Mouse (Mus musculus) heart, embryonic 14.5 days (tissue): ENCODE results near the gene Mpdz. TPM values are rescaled to one million over a fixed set of nuclear protein-coding genes. Genes with fewer than 3 reads are reported as not detected.

Source experiments
- ATAC-seq: fragments of 200-750 bp; cut with Nextera tagmentation; 2 replicates; pipeline ENCODE4 v1.8.0; 2017; ENCODE audit warnings: low read depth, moderate TSS enrichment; ENCODE audit not compliant: insufficient number of reproducible peaks, insufficient read depth, low FRiP score
- H3K27ac ChIP-seq, 2 experiments: fragments of 200-500 bp in 1 of 2; fragments of 300-500 bp in 1 of 2; sonication (generic) in 1 of 2; replicated peaks in 1 of 2; 2 replicates each; pipeline ENCODE4 v1.5.1; 2012 to 2014; ENCODE audit warnings: low read depth in 2 of 2, low read length in 2 of 2, control low read depth in 1 of 2, mild to moderate bottlenecking in 1 of 2, mixed read lengths in 1 of 2; ENCODE audit not compliant: control insufficient read depth in 1 of 2, insufficient read depth in 1 of 2
- H3K27me3 ChIP-seq: fragments of 300-500 bp; sonication (generic); 2 replicates; pipeline ENCODE4 v1.6.1; 2014; ENCODE audit warnings: mild to moderate bottlenecking, low read length, control low read depth; ENCODE audit not compliant: control insufficient read depth, insufficient read depth
- H3K36me3 ChIP-seq: fragments of 300-500 bp; sonication (generic); 2 replicates; pipeline ENCODE4 v1.6.1; 2014; ENCODE audit warnings: mild to moderate bottlenecking, control low read depth, low read length, mixed read lengths; ENCODE audit not compliant: control insufficient read depth, insufficient read depth
- H3K4me1 ChIP-seq, 2 experiments: fragments of 200-500 bp in 1 of 2; fragments of 300-500 bp in 1 of 2; sonication (generic) in 1 of 2; 2 replicates each; pipeline ENCODE4 v1.6.1; 2012 to 2014; ENCODE audit warnings: low read length in 2 of 2, control low read depth in 1 of 2, mixed read lengths in 1 of 2; ENCODE audit not compliant: control insufficient read depth in 2 of 2, insufficient read depth in 2 of 2
- H3K4me2 ChIP-seq: fragments of 300-500 bp; sonication (generic); 2 replicates; pipeline ENCODE4 v1.6.1; 2014; ENCODE audit warnings: mild to moderate bottlenecking, low read length
- H3K4me3 ChIP-seq, 2 experiments: fragments of 200-500 bp in 1 of 2; fragments of 300-500 bp in 1 of 2; sonication (generic) in 1 of 2; 2 replicates each; pipeline ENCODE4 v1.5.1; 2012 to 2014; ENCODE audit warnings: low read length in 2 of 2, mild to moderate bottlenecking in 2 of 2, control low read depth in 1 of 2, low read depth in 1 of 2, moderate library complexity in 1 of 2; ENCODE audit not compliant: control insufficient read depth in 1 of 2, insufficient read depth in 1 of 2
- H3K9ac ChIP-seq: fragments of 300-500 bp; sonication (generic); 2 replicates; pipeline ENCODE4 v1.6.1; 2014; ENCODE audit warnings: mild to moderate bottlenecking, low read length
- H3K9me3 ChIP-seq: fragments of 300-500 bp; sonication (generic); 2 replicates; pipeline ENCODE4 v1.6.1; 2016; ENCODE audit warnings: low read length, control low read depth; ENCODE audit not compliant: control insufficient read depth
- WGBS: fragments of 180-500 bp; shearing (Covaris S2); extraction: QIAGEN DNeasy Blood & Tissue Kit; methylation state at CpG from one replicate; pipeline ENCODE4 v1.1.7; 2014; 5-methylcytosine and 5-hydroxymethylcytosine counted together
- polyA plus RNA-seq: library from polyadenylated mRNA; unstranded; fragments of >200 nt; fragmentation: Nextera tagmentation; extraction: Ambion mirVana; gene quantifications from 2 replicates; pipeline ENCODE4 v1.2.1, GENCODE M21; 2014

Gene Mpdz
- polyA plus RNA-seq, 1 experiment from 2014 or later = 26.0 TPM

DNA sequence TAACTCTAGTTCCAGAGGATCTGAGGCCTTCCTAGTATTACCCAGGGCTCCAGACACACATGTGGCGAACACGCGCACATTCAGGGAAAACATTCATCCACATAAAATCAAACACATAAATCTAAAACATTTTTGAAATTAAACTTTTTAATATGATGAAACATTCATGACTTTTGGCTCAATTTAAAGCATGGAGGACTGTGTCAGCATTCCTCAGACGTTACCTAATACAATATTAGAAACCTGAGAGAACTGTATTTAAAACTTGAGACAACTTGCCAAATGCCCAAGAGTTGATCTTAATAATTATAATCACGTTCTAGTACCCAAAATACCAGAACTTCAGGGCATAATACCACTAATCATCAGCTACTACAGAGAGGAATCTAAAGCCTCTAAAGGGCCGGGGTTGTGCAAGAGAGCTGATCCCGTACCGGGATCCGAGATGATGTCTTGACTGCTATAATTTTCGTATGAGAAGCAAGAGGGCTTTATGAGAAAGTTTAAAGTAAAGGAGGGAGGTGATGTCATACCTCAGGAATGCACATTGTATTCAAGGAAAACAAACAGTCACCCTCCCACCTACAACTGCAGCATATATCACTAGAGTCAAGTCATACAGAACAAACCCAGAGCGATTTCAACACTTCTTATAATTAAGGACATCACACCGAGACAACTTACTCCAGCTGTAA lies 133.0 kb downstream of the Mpdz start:
- no peaks in the 10 kb centered on the region for H3K9me3 ChIP-seq
- no peak for ATAC-seq
- peaks cover 0 to 3% of the 10 kb centered on the region in 2 experiments; a peak in 1 of 4 replicates for H3K4me1 ChIP-seq
- H3K4me3 ChIP-seq = no peak overlapping the region
- H3K27me3 ChIP-seq = no peaks in the 10 kb centered on the region
- no peak overlapping the region for H3K4me2 ChIP-seq
- H3K9ac ChIP-seq = no peak overlapping the region
- peak overlapping the region; percentile 39 to 45; a peak in 1 of 4 replicates for H3K27ac ChIP-seq
- 73% methylated on average over 12 of the region's 12 CpGs for WGBS
- peaks cover 29% of the 10 kb centered on the region for H3K36me3 ChIP-seq

GRCm38 (mm10) chr4:81307596-81308265 lies 134.9 kb downstream of the Mpdz start:
- peaks cover 48% of the 10 kb centered on the region for H3K36me3 ChIP-seq
- WGBS = 92% methylated on average over 10 of the region's 10 CpGs
- H3K9me3 ChIP-seq = no peaks in the 10 kb centered on the region
- H3K27me3 ChIP-seq = no peaks in the 10 kb centered on the region
- H3K4me3 ChIP-seq = no peak overlapping the region
- H3K27ac ChIP-seq = no peak overlapping the region
- peaks cover 0 to 3% of the 10 kb centered on the region in 2 experiments; a peak in 1 of 4 replicates for H3K4me1 ChIP-seq
- no peak for ATAC-seq
- H3K9ac ChIP-seq = no peak overlapping the region
- H3K4me2 ChIP-seq = no peak overlapping the region

GRCm38 (mm10) chr4:81302056-81302455 lies 140.6 kb downstream of the Mpdz start:
- Histone ChIP-seq H3K4me3 (no peak overlapping the region), H3K9ac (no peak overlapping the region), H3K36me3 (peaks cover 57% of the 10 kb centered on the region), H3K27me3 (no peaks in the 10 kb centered on the region), H3K4me1 (no peaks in the 10 kb centered on the region; a peak in 1 of 4 replicates), H3K27ac (no peak overlapping the region), H3K4me2 (no peak overlapping the region), H3K9me3 (no peaks in the 10 kb centered on the region)
- no peak for ATAC-seq
- 60% methylated on average over 3 of the region's 3 CpGs for WGBS

- 64% methylated on average over 4 of the region's 4 CpGs for WGBS
- Histone ChIP-seq H3K27ac (no peak overlapping the region), H3K27me3 (no peaks in the 10 kb centered on the region), H3K36me3 (peaks cover 57% of the 10 kb centered on the region), H3K4me2 (no peak overlapping the region), H3K9me3 (no peaks in the 10 kb centered on the region), H3K9ac (no peak overlapping the region), H3K4me1 (no peaks in the 10 kb centered on the region; a peak in 1 of 4 replicates), H3K4me3 (no peak overlapping the region)
- no peak for ATAC-seq
Measured at GRCm38 (mm10) chr4:81298384-81298783, 144.2 kb downstream of the Mpdz start.

DNA sequence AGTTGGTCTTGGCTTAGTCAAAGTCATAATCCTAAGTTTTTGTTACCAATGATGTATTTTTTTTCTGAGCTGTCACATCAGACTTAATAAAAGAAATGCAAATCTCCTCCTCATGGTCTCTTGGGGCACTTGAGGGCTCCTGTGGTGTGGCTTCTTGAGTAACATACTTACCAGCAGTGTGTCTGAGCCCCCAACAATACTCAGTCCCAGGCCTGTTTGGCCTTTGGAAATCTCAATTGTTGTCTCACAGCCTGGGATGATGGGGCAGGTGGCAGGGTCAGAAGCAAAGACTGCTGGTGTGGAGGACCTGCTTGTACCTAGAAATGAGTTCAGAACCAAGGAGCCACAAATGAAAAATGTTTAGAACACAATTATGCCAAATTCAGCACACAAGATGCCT lies 149.3 kb downstream of the Mpdz start:
- no peaks in the 10 kb centered on the region for H3K4me1 ChIP-seq
- H3K4me3 ChIP-seq = no peak overlapping the region
- H3K27ac ChIP-seq = no peak overlapping the region
- H3K9me3 ChIP-seq = no peaks in the 10 kb centered on the region
- no peak for ATAC-seq
- H3K27me3 ChIP-seq = no peaks in the 10 kb centered on the region
- no peak overlapping the region for H3K9ac ChIP-seq
- H3K36me3 ChIP-seq = peaks cover 79% of the 10 kb centered on the region
- no peak overlapping the region for H3K4me2 ChIP-seq

GRCm38 (mm10) chr4:81285564-81285963 lies 157.1 kb downstream of the Mpdz start:
- H3K9me3 ChIP-seq = no peaks in the 10 kb centered on the region
- H3K36me3 ChIP-seq = peaks cover 91% of the 10 kb centered on the region
- no peaks in the 10 kb centered on the region for H3K27me3 ChIP-seq
- no peak for ATAC-seq
- H3K9ac ChIP-seq = no peak overlapping the region
- no peaks in the 10 kb centered on the region for H3K4me1 ChIP-seq
- H3K4me2 ChIP-seq = no peak overlapping the region
- WGBS = 89% methylated on average over 4 of the region's 4 CpGs
- H3K4me3 ChIP-seq = no peak overlapping the region
- no peak overlapping the region for H3K27ac ChIP-seq

DNA sequence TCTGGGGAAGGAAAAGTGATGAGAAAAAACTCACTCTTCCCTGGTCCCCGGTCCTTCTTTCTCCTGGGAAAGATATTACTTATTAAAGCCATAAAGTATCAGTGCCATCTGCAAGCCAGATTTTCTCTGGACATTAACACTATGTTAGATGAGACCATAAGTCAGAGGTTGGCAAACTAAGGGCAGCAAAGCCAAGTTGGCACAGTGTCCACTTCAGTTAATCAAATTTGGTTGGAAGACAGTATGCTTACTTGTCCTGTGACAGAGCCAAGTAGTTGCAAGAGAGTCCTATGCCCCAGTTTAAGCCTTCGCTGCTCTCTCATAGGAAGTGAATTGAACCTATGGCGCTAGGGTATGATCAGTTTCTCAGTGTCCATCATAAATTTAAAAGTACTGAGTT lies 159.0 kb downstream of the Mpdz start:
- no peaks in the 10 kb centered on the region for H3K27me3 ChIP-seq
- H3K4me1 ChIP-seq = no peaks in the 10 kb centered on the region
- no peak overlapping the region for H3K27ac ChIP-seq
- ATAC-seq = no peak
- H3K9ac ChIP-seq = no peak overlapping the region
- 95% methylated on average over 3 of the region's 3 CpGs for WGBS
- no peaks in the 10 kb centered on the region for H3K9me3 ChIP-seq
- H3K4me2 ChIP-seq = no peak overlapping the region
- no peak overlapping the region for H3K4me3 ChIP-seq
- H3K36me3 ChIP-seq = peaks cover 86% of the 10 kb centered on the region
